Mouse (Mus musculus): ENCODE results near the gene Tshz2. TPM values are rescaled to one million over a fixed set of nuclear protein-coding genes. Genes with fewer than 3 reads are reported as not detected.

The Tshz2 gene
- polyA plus RNA-seq, 1 experiment from 2014 or later, result 1.2 TPM

- H3K27ac ChIP-seq (replicated peaks), result no peak overlapping the region
Measured at GRCm38 (mm10) chr2:169636414-169636813, 3.6 kb downstream of the Tshz2 start.

GRCm38 (mm10) chr2:169641547-169641946 lies 8.7 kb downstream of the Tshz2 start:
- H3K4me1 ChIP-seq, result no peaks in the 10 kb centered on the region
- no peaks in the 10 kb centered on the region for H3K36me3 ChIP-seq
- no peaks in the 10 kb centered on the region for H3K27me3 ChIP-seq (ENCODE audit: low read depth, poor library complexity, severe bottlenecking)
- WGBS, result 84% methylated on average over 14 of the region's 14 CpGs
- H3K9me3 ChIP-seq (replicated peaks), result no peaks in the 10 kb centered on the region
- H3K4me3 ChIP-seq, result no peak overlapping the region
- DNase-seq (ENCODE audit: low spot score), result no peak
- no peak overlapping the region for H3K27ac ChIP-seq (replicated peaks)

More at GRCm38 (mm10) chr2:169636414-169636813, 3.6 kb downstream of the Tshz2 start:
- H3K9me3 ChIP-seq (replicated peaks), result no peaks in the 10 kb centered on the region
- peaks cover 29% of the 10 kb centered on the region for H3K4me1 ChIP-seq
- H3K36me3 ChIP-seq, result no peaks in the 10 kb centered on the region
- no peak for DNase-seq (ENCODE audit: low spot score)
- H3K27me3 ChIP-seq (ENCODE audit: low read depth, poor library complexity, severe bottlenecking), result peaks cover 12% of the 10 kb centered on the region
- H3K4me3 ChIP-seq, result no peak overlapping the region
- 94% methylated on average over 4 of the region's 4 CpGs for WGBS

- Histone ChIP-seq H3K9me3 (replicated peaks) (no peaks in the 10 kb centered on the region), H3K27ac (replicated peaks) (no peak overlapping the region), H3K27me3 (ENCODE audit: low read depth, poor library complexity, severe bottlenecking) (no peaks in the 10 kb centered on the region), H3K36me3 (no peaks in the 10 kb centered on the region), H3K4me3 (no peak overlapping the region), H3K4me1 (no peaks in the 10 kb centered on the region)
- 90% methylated on average over 8 of the region's 8 CpGs for WGBS
- DNase-seq (ENCODE audit: low spot score), result no peak
Measured at GRCm38 (mm10) chr2:169642420-169642819, 9.6 kb downstream of the Tshz2 start.

- Histone ChIP-seq H3K4me3 (no peak overlapping the region), H3K27ac (replicated peaks) (no peak overlapping the region)
- WGBS, result 92% methylated on average over 7 of the region's 7 CpGs
Measured at GRCm38 (mm10) chr2:169647091-169647490, 14.3 kb downstream of the Tshz2 start.

GRCm38 (mm10) chr2:169649262-169649885 lies 16.6 kb downstream of the Tshz2 start:
- Histone ChIP-seq H3K27ac (replicated peaks) (no peak overlapping the region), H3K9me3 (replicated peaks) (no peaks in the 10 kb centered on the region), H3K4me1 (no peaks in the 10 kb centered on the region), H3K4me3 (no peak overlapping the region), H3K36me3 (no peaks in the 10 kb centered on the region), H3K27me3 (ENCODE audit: low read depth, poor library complexity, severe bottlenecking) (no peaks in the 10 kb centered on the region)
- no peak for DNase-seq (ENCODE audit: low spot score)
- 77% methylated on average over 7 of the region's 7 CpGs for WGBS

More at GRCm38 (mm10) chr2:169647091-169647490, 14.3 kb downstream of the Tshz2 start:
- no peaks in the 10 kb centered on the region for H3K27me3 ChIP-seq (ENCODE audit: low read depth, poor library complexity, severe bottlenecking)
- H3K36me3 ChIP-seq, result no peaks in the 10 kb centered on the region
- no peak for DNase-seq (ENCODE audit: low spot score)
- no peaks in the 10 kb centered on the region for H3K9me3 ChIP-seq (replicated peaks)
- H3K4me1 ChIP-seq, result no peaks in the 10 kb centered on the region

- H3K4me3 ChIP-seq, result no peak overlapping the region
- H3K9me3 ChIP-seq (replicated peaks), result no peaks in the 10 kb centered on the region
- H3K27ac ChIP-seq (replicated peaks), result no peak overlapping the region
- 89% methylated on average over 1 of the region's 1 CpGs for WGBS
- no peak for DNase-seq (ENCODE audit: low spot score)
- no peaks in the 10 kb centered on the region for H3K27me3 ChIP-seq (ENCODE audit: low read depth, poor library complexity, severe bottlenecking)
- no peaks in the 10 kb centered on the region for H3K36me3 ChIP-seq
- H3K4me1 ChIP-seq, result no peaks in the 10 kb centered on the region
Measured at GRCm38 (mm10) chr2:169653282-169653681, 20.5 kb downstream of the Tshz2 start.

GRCm38 (mm10) chr2:169663792-169664191 lies 31.0 kb downstream of the Tshz2 start:
- DNase-seq (ENCODE audit: low spot score), result no peak
- Histone ChIP-seq H3K4me1 (peaks cover 12% of the 10 kb centered on the region), H3K27me3 (ENCODE audit: low read depth, poor library complexity, severe bottlenecking) (no peaks in the 10 kb centered on the region), H3K27ac (replicated peaks) (no peak overlapping the region), H3K4me3 (no peak overlapping the region), H3K36me3 (no peaks in the 10 kb centered on the region), H3K9me3 (replicated peaks) (no peaks in the 10 kb centered on the region)
- WGBS, result 83% methylated on average over 8 of the region's 8 CpGs

GRCm38 (mm10) chr2:169671264-169671663 lies 38.5 kb downstream of the Tshz2 start:
- Histone ChIP-seq H3K4me1 (peaks cover 15% of the 10 kb centered on the region), H3K4me3 (no peak overlapping the region), H3K27me3 (ENCODE audit: low read depth, poor library complexity, severe bottlenecking) (no peaks in the 10 kb centered on the region), H3K27ac (replicated peaks) (no peak overlapping the region), H3K9me3 (replicated peaks) (no peaks in the 10 kb centered on the region), H3K36me3 (no peaks in the 10 kb centered on the region)
- WGBS, result 92% methylated on average over 7 of the region's 7 CpGs
- DNase-seq (ENCODE audit: low spot score), result no peak

GRCm38 (mm10) chr2:169673786-169674185 lies 41.0 kb downstream of the Tshz2 start:
- 81% methylated on average over 6 of the region's 6 CpGs for WGBS
- H3K9me3 ChIP-seq (replicated peaks), result no peaks in the 10 kb centered on the region
- no peak for DNase-seq (ENCODE audit: low spot score)

GRCm38 (mm10) chr2:169674209-169674608 lies 41.4 kb downstream of the Tshz2 start:
- Histone ChIP-seq H3K9me3 (replicated peaks) (no peaks in the 10 kb centered on the region), H3K27ac (replicated peaks) (no peak overlapping the region), H3K27me3 (ENCODE audit: low read depth, poor library complexity, severe bottlenecking) (no peaks in the 10 kb centered on the region), H3K4me3 (no peak overlapping the region), H3K36me3 (no peaks in the 10 kb centered on the region), H3K4me1 (peaks cover 16% of the 10 kb centered on the region; the same call in 1 of the 2 replicates)
- WGBS, result 85% methylated on average over 5 of the region's 5 CpGs
- no peak for DNase-seq (ENCODE audit: low spot score)

More at GRCm38 (mm10) chr2:169673786-169674185, 41.0 kb downstream of the Tshz2 start:
- peaks cover 16% of the 10 kb centered on the region; the same call in 1 of the 2 replicates for H3K4me1 ChIP-seq
- no peaks in the 10 kb centered on the region for H3K36me3 ChIP-seq
- H3K27ac ChIP-seq (replicated peaks), result no peak overlapping the region
- no peaks in the 10 kb centered on the region for H3K27me3 ChIP-seq (ENCODE audit: low read depth, poor library complexity, severe bottlenecking)
- no peak overlapping the region for H3K4me3 ChIP-seq

GRCm38 (mm10) chr2:169679264-169679663 lies 46.5 kb downstream of the Tshz2 start:
- Histone ChIP-seq H3K36me3 (no peaks in the 10 kb centered on the region), H3K9me3 (replicated peaks) (no peaks in the 10 kb centered on the region), H3K27me3 (ENCODE audit: low read depth, poor library complexity, severe bottlenecking) (no peaks in the 10 kb centered on the region), H3K4me3 (no peak overlapping the region), H3K4me1 (peaks cover 27% of the 10 kb centered on the region), H3K27ac (replicated peaks) (0 out of 2 replicates have a peak overlapping the region, but pooled peaks have one; percentile 13)
- no peak for DNase-seq (ENCODE audit: low spot score)
- WGBS, result 76% methylated on average over 7 of the region's 7 CpGs

- DNase-seq (ENCODE audit: low spot score), result no peak
- H3K4me3 ChIP-seq, result no peak overlapping the region
- peaks cover 27% of the 10 kb centered on the region for H3K4me1 ChIP-seq
- no peaks in the 10 kb centered on the region for H3K9me3 ChIP-seq (replicated peaks)
- no peaks in the 10 kb centered on the region for H3K27me3 ChIP-seq (ENCODE audit: low read depth, poor library complexity, severe bottlenecking)
- 56% methylated on average over 5 of the region's 5 CpGs for WGBS
- no peaks in the 10 kb centered on the region for H3K36me3 ChIP-seq
- H3K27ac ChIP-seq (replicated peaks), result 0 out of 2 replicates have a peak overlapping the region, but pooled peaks have one; percentile 13
Measured at GRCm38 (mm10) chr2:169679951-169680350, 47.1 kb downstream of the Tshz2 start.

- H3K27me3 ChIP-seq (ENCODE audit: low read depth, poor library complexity, severe bottlenecking), result no peaks in the 10 kb centered on the region
- WGBS, result 57% methylated on average over 5 of the region's 5 CpGs
- DNase-seq (ENCODE audit: low spot score), result no peak
Measured at GRCm38 (mm10) chr2:169685260-169685659, 52.4 kb downstream of the Tshz2 start.

More at GRCm38 (mm10) chr2:169685260-169685659, 52.4 kb downstream of the Tshz2 start:
- Histone ChIP-seq H3K4me1 (peaks cover 7% of the 10 kb centered on the region), H3K27ac (replicated peaks) (no peak overlapping the region), H3K36me3 (no peaks in the 10 kb centered on the region), H3K9me3 (replicated peaks) (no peaks in the 10 kb centered on the region), H3K4me3 (no peak overlapping the region)
